Comparison of ENCODE assay signal across 15 mouse cellular contexts in the genomic region with DNA sequence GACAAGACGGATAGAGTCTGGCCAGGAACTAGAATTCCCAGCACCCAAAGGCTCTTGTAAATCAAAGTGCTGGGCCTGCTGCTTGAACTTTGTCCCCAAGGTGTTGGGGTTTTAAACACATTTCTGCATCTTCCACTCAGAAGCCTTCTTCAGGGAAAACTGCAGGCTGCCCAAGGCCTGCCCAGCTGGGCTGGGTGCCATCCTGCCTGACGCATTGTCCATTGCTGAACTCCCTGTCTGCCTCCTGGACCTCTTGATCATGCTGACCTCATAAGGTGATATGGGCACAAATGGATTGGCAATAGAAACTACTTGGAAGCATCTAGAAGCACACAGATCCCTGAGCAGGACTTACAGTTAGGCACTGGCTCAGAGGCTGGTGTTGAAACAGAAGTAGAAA. TPM values are rescaled to one million over a fixed set of nuclear protein-coding genes. Genes with fewer than 3 reads are reported as not detected.
DNase-seq lines count a peak whose midpoint lies in the region; ATAC-seq and TF ChIP-seq lines count a peak whose summit lies in the region.
"Had no signal": no experiment of that assay in that cellular context is flagged by ENCODE, and none has a peak within 500 bp of the region (broad histone marks: within the 10 kb centered on the region; RNA-seq: fewer than 3 reads in every experiment).

No protein-coding gene starts in this region.

- H3K27ac ChIP-seq in kidney, adult 2 months (ENCODE audit: insufficient read depth, low read depth, low read length), result no peak overlapping the region
- H3K27ac ChIP-seq in kidney, embryonic 16.5 days (ENCODE audit: low read length), result no peak overlapping the region
- no peak overlapping the region for H3K27ac ChIP-seq in intestine, embryonic 15.5 days
- peak overlapping the region; percentile 90; the same call in 1 of the 2 replicates for H3K27ac ChIP-seq in liver, embryonic 15.5 days (replicated peaks)
- H3K27ac ChIP-seq in gastrocnemius, adult 2 months, result no peak overlapping the region
- H3K27ac ChIP-seq: embryonic facial prominence, embryonic 15.5 days; forebrain, embryonic 15.5 days had no signal

- peaks cover 6% of the 10 kb centered on the region; the same call in 1 of the 2 replicates for H3K4me1 ChIP-seq in kidney, adult 2 months (ENCODE audit: control insufficient read depth, insufficient read depth, low read length)
- peaks cover 17% of the 10 kb centered on the region for H3K4me1 ChIP-seq in kidney, embryonic 16.5 days (ENCODE audit: insufficient read depth, low read length)
- H3K4me1 ChIP-seq in intestine, embryonic 15.5 days (replicated peaks), result peaks cover 26% of the 10 kb centered on the region
- peaks cover 80% of the 10 kb centered on the region for H3K4me1 ChIP-seq in liver, embryonic 15.5 days (replicated peaks)

- no peaks in the 10 kb centered on the region for H3K27me3 ChIP-seq in kidney, adult 2 months (replicated peaks; ENCODE audit: control insufficient read depth, insufficient read depth, low read length)
- H3K27me3 ChIP-seq in kidney, embryonic 16.5 days (ENCODE audit: insufficient read depth, low read length), result no peaks in the 10 kb centered on the region
- H3K27me3 ChIP-seq in intestine, embryonic 15.5 days (replicated peaks), result no peaks in the 10 kb centered on the region
- no peaks in the 10 kb centered on the region for H3K27me3 ChIP-seq in liver, embryonic 15.5 days
- H3K27me3 ChIP-seq: embryonic facial prominence, embryonic 15.5 days; forebrain, embryonic 15.5 days; Patski had no signal

- no peak overlapping the region for H3K4me2 ChIP-seq in kidney, embryonic 16.5 days (replicated peaks; ENCODE audit: low read depth, low read length)
- 0 out of 2 replicates have a peak overlapping the region, but pooled peaks have one; percentile 93 for H3K4me2 ChIP-seq in intestine, embryonic 15.5 days (replicated peaks)
- H3K4me2 ChIP-seq in liver, embryonic 15.5 days, result peak overlapping the region; percentile 75
- H3K4me2 ChIP-seq: embryonic facial prominence, embryonic 15.5 days; forebrain, embryonic 15.5 days had no signal

- intact Hi-C loops in gastrocnemius, adult 2 months (cut with DNase I), result no loop called here

- TF ChIP-seq CTCF in kidney, adult 2 months (conservative IDR thresholded peaks at IDR 0.05; ENCODE audit: insufficient read depth, insufficient read length, low read depth, low read length), result no peak
- TF ChIP-seq CTCF in gastrocnemius, adult 2 months (IDR thresholded peaks at IDR 0.05), result no peak

- DNase-seq in adrenal gland, adult 2 months, result peak; percentile 59
- no peak for DNase-seq in adrenal gland, postnatal 4 days (ENCODE audit: low spot score in 2 of 2)
- peak; percentile 69 for DNase-seq in kidney, adult 2 months
- DNase-seq in gastrocnemius, adult 2 months, result no peak
- DNase-seq: gastrocnemius, postnatal 10 days; heart, postnatal 4 days; layer of hippocampus, adult 9-11 months had no signal

- no peak overlapping the region for H3K9ac ChIP-seq in kidney, embryonic 16.5 days (replicated peaks; ENCODE audit: low read length)
- no peak overlapping the region for H3K9ac ChIP-seq in intestine, embryonic 15.5 days
- H3K9ac ChIP-seq in liver, embryonic 15.5 days, result peak overlapping the region; percentile 90; the same call in 1 of the 2 replicates
- H3K9ac ChIP-seq: embryonic facial prominence, embryonic 15.5 days; forebrain, embryonic 15.5 days had no signal

- H3K4me3 ChIP-seq in kidney, adult 2 months (ENCODE audit: insufficient read depth, low read depth, low read length), result no peak overlapping the region
- H3K4me3 ChIP-seq in kidney, embryonic 16.5 days (ENCODE audit: low read length), result no peak overlapping the region
- no peak overlapping the region for H3K4me3 ChIP-seq in intestine, embryonic 15.5 days (replicated peaks)
- H3K4me3 ChIP-seq in liver, embryonic 15.5 days (replicated peaks), result peak overlapping the region; percentile 80
- no peak overlapping the region for H3K4me3 ChIP-seq in gastrocnemius, adult 2 months
- H3K4me3 ChIP-seq: embryonic facial prominence, embryonic 15.5 days; forebrain, embryonic 15.5 days had no signal

- TF ChIP-seq POLR2A in kidney, adult 2 months (IDR thresholded peaks at IDR 0.05; ENCODE audit: low read depth, low read length), result no peak

- no peaks in the 10 kb centered on the region for H3K36me3 ChIP-seq in kidney, adult 2 months (ENCODE audit: control insufficient read depth, insufficient read depth, low read length)
- H3K36me3 ChIP-seq in kidney, embryonic 16.5 days (ENCODE audit: insufficient read depth, low read length), result no peaks in the 10 kb centered on the region
- no peaks in the 10 kb centered on the region for H3K36me3 ChIP-seq in intestine, embryonic 15.5 days
- peaks cover 51% of the 10 kb centered on the region for H3K36me3 ChIP-seq in liver, embryonic 15.5 days (replicated peaks)
- H3K36me3 ChIP-seq: embryonic facial prominence, embryonic 15.5 days; forebrain, embryonic 15.5 days had no signal

- ATAC-seq in kidney, embryonic 16.5 days (ENCODE audit: low FRiP score, low TSS enrichment), result no peak
- ATAC-seq in intestine, embryonic 15.5 days, result no peak
- ATAC-seq in liver, embryonic 15.5 days (ENCODE audit: insufficient read depth), result no peak
- no peak for ATAC-seq in activated CD4-positive, CD25-positive, alpha-beta regulatory T cell, adult 4 months
- ATAC-seq: forebrain, embryonic 15.5 days; inflammation-experienced regulatory T-cells, adult 6 months; Patski had no signal

- 63% methylated on average over 2 of the region's 2 CpGs for WGBS in kidney, adult 2 months
- WGBS in kidney, embryonic 16.5 days, result 95% methylated on average over 2 of the region's 2 CpGs
- 74% methylated on average over 2 of the region's 2 CpGs for WGBS in intestine, embryonic 15.5 days
- 89% methylated on average over 2 of the region's 2 CpGs for WGBS in liver, embryonic 15.5 days (ENCODE audit: insufficient replicate concordance)

- no peaks in the 10 kb centered on the region for H3K9me3 ChIP-seq in kidney, embryonic 16.5 days (ENCODE audit: low read length)
- H3K9me3 ChIP-seq in intestine, embryonic 15.5 days, result no peaks in the 10 kb centered on the region
- H3K9me3 ChIP-seq in liver, embryonic 15.5 days (replicated peaks), result no peaks in the 10 kb centered on the region
- H3K9me3 ChIP-seq: embryonic facial prominence, embryonic 15.5 days; forebrain, embryonic 15.5 days had no signal

RNA-seq across cellular contexts. Expression of gene Endod1, which starts 3.2 kb away (rescaled TPM):
- 10 to 100 TPM; 15.0 to 18.9 TPM for total RNA-seq in adrenal gland, adult 2 months (2021)
- polyA plus RNA-seq in adrenal gland, adult 2 months (2012; rRNA removed), result 29.0 and 32.5 TPM in 2 replicates
- total RNA-seq in adrenal gland, postnatal 4 days (2021), result 10 to 100 TPM; 18.2 to 24.0 TPM
- 22.1 and 51.3 TPM in 2 replicates for polyA plus RNA-seq in kidney, adult 2 months (2012; rRNA removed)
- polyA plus RNA-seq in kidney, embryonic 16.5 days (2015; fragmentation: Nextera tagmentation; extraction: Ambion mirVana), result 15.6 and 17.8 TPM in 2 replicates
- 26.3 and 26.7 TPM in 2 replicates for polyA plus RNA-seq in intestine, embryonic 15.5 days (2015; fragmentation: Nextera tagmentation; extraction: Ambion mirVana)
- polyA plus RNA-seq in liver, embryonic 15.5 days (2015; fragmentation: Nextera tagmentation; extraction: Ambion mirVana), result 43.3 and 46.5 TPM in 2 replicates
- 1 to 10 TPM; 2.7 to 4.5 TPM for total RNA-seq in gastrocnemius, adult 2 months (2021)
- polyA plus RNA-seq in activated CD4-positive, CD25-positive, alpha-beta regulatory T cell, adult 4 months (2017; shearing (Covaris generic)), result 10 to 100 TPM; 33.4 to 39.9 TPM

Comparison
In these comparisons a context has a peak if more than half of its experiments do, and no peak if none do; other contexts are left out.
1. DNase-seq: peak in adrenal gland, adult 2 months (single experiment) and kidney, adult 2 months (single experiment); none in adrenal gland, postnatal 4 days (0 of 2) and gastrocnemius, adult 2 months (single experiment).